Mouse (Mus musculus) megakaryocyte, adult 5-6 weeks (primary cell): Measurements from ENCODE around the gene Il34. TPM values are rescaled to one million over a fixed set of nuclear protein-coding genes. Genes with fewer than 3 reads are reported as not detected.
"Not testable (repeated sequence)": the region's sequence is repeated elsewhere in the genome, so short reads cannot be mapped to it uniquely, and the experiment has no call there.

Experiments
- ATAC-seq: 2 replicates; pipeline ENCODE4 v1.8.0; 2016; ENCODE audit warnings: mild to moderate bottlenecking, inconsistent platforms; ENCODE audit not compliant: poor library complexity, severe bottlenecking
- total RNA-seq, 2 experiments: library from RNA; stranded (forward) in 1 of 2; stranded (reverse) in 1 of 2; fragments of 153-499, 151-499 nt in 1 of 2; fragments of 221-1000, 200-1000 nt in 1 of 2; gene quantifications; 2 replicates each; pipeline versions ENCODE4 v1.2.3 to v1.2.4; 2015 to 2017

Il34 gene
- total RNA-seq, 2 experiments from 2014 or later = not detected

- ATAC-seq = no peak
Observed at GRCm38 (mm10) chr8:110811116-110811515, 5.4 kb upstream of the Il34 start.

GRCm38 (mm10) chr8:110810481-110811065 lies 4.8 kb upstream of the Il34 start:
- ATAC-seq = no peak

GRCm38 (mm10) chr8:110809831-110810230 lies 4.1 kb upstream of the Il34 start:
- no peak for ATAC-seq

- ATAC-seq = no peak
Observed at GRCm38 (mm10) chr8:110808495-110809472, 3.1 kb upstream of the Il34 start.

GRCm38 (mm10) chr8:110806146-110806545 lies 422 bp upstream of the Il34 start:
- ATAC-seq = no peak

- no peak for ATAC-seq
Observed at GRCm38 (mm10) chr8:110804825-110805514, 754 bp downstream of the Il34 start.

GRCm38 (mm10) chr8:110803856-110804255 lies 1.9 kb downstream of the Il34 start:
- no peak for ATAC-seq

GRCm38 (mm10) chr8:110802988-110803387 lies 2.7 kb downstream of the Il34 start:
- no peak for ATAC-seq

GRCm38 (mm10) chr8:110797086-110797485 lies 8.6 kb downstream of the Il34 start:
- peak; percentile 18; the same call in 1 of the 2 replicates for ATAC-seq

GRCm38 (mm10) chr8:110794363-110794965 lies 11.3 kb downstream of the Il34 start:
- no peak for ATAC-seq

- no peak for ATAC-seq
Observed at GRCm38 (mm10) chr8:110793936-110794335, 11.8 kb downstream of the Il34 start.

GRCm38 (mm10) chr8:110793511-110793910 lies 12.2 kb downstream of the Il34 start:
- no peak for ATAC-seq

- ATAC-seq = no peak
Observed at GRCm38 (mm10) chr8:110792574-110793200, 13.0 kb downstream of the Il34 start.

- no peak for ATAC-seq
Observed at GRCm38 (mm10) chr8:110791164-110791563, 14.6 kb downstream of the Il34 start.

GRCm38 (mm10) chr8:110790270-110790669 lies 15.5 kb downstream of the Il34 start:
- ATAC-seq = no peak

GRCm38 (mm10) chr8:110789571-110789970 lies 16.2 kb downstream of the Il34 start:
- no peak for ATAC-seq

- ATAC-seq = no peak
Observed at GRCm38 (mm10) chr8:110788981-110789380, 16.7 kb downstream of the Il34 start.

GRCm38 (mm10) chr8:110787411-110787954 lies 18.2 kb downstream of the Il34 start:
- ATAC-seq = no peak

- ATAC-seq = no peak
Observed at GRCm38 (mm10) chr8:110786934-110787333, 18.8 kb downstream of the Il34 start.

GRCm38 (mm10) chr8:110786501-110786900 lies 19.2 kb downstream of the Il34 start:
- ATAC-seq = not testable (repeated sequence)
